Mouse (Mus musculus): Measurements from ENCODE around the gene Alkbh4. TPM values are rescaled to one million over a fixed set of nuclear protein-coding genes. Genes with fewer than 3 reads are reported as not detected.

Gene Alkbh4
- polyA plus RNA-seq, 1 experiment from 2014 or later = 9.5 TPM

GRCm38 (mm10) chr5:136183766-136184165, 47.8 kb downstream of the Alkbh4 start:
- H3K36me3 ChIP-seq (ENCODE audit: control insufficient read depth, insufficient read depth, low read length) = peaks cover 90% of the 10 kb centered on the region

DNA sequence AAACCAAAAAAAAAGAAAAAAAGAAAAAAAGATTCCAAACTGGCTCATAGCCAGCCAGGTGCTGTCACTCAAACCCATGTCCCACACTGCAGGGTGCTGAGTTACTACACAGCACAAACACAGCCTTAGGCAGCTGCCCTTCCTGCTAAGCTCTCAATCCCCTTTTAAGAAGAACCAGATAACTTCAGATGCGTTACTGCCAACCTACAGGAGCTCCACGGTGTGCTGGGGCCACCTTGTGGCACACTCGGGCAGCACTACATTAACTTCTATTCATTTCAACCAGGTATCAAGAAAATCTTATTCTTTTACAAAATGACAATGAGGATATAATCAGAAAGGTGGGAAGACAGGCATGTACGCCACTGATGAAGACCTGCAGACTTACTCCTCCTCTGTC, 50.8 kb downstream of the Alkbh4 start:
- ATAC-seq (ENCODE audit: insufficient number of reproducible peaks, insufficient read depth, low FRiP score, low read depth) = no peak
- 44% methylated on average over 4 of the region's 4 CpGs for WGBS
- Histone ChIP-seq H3K4me3 (ENCODE audit: control insufficient read depth in 1 of 2, insufficient read depth in 1 of 2, low read depth in 1 of 2, low read length in 2 of 2) (no peak overlapping the region), H3K36me3 (ENCODE audit: control insufficient read depth, insufficient read depth, low read length) (peaks cover 89% of the 10 kb centered on the region), H3K27ac (replicated peaks in 1 of 2; ENCODE audit: control insufficient read depth in 1 of 2, insufficient read depth in 1 of 2, low read depth in 2 of 2, low read length in 2 of 2) (no peak overlapping the region), H3K27me3 (ENCODE audit: control insufficient read depth, insufficient read depth, low read length) (no peaks in the 10 kb centered on the region), H3K9ac (ENCODE audit: low read length) (no peak overlapping the region), H3K4me1 (ENCODE audit: control insufficient read depth in 2 of 2, insufficient read depth in 2 of 2, low read length in 2 of 2) (no peaks in the 10 kb centered on the region), H3K4me2 (ENCODE audit: low read length) (no peak overlapping the region), H3K9me3 (ENCODE audit: control insufficient read depth, low read length) (no peaks in the 10 kb centered on the region)

More at GRCm38 (mm10) chr5:136183766-136184165, 47.8 kb downstream of the Alkbh4 start:
- Histone ChIP-seq H3K4me2 (ENCODE audit: low read length) (no peak overlapping the region), H3K27ac (replicated peaks in 1 of 2; ENCODE audit: control insufficient read depth in 1 of 2, insufficient read depth in 1 of 2, low read depth in 2 of 2, low read length in 2 of 2) (no peak overlapping the region), H3K9ac (ENCODE audit: low read length) (no peak overlapping the region), H3K9me3 (ENCODE audit: control insufficient read depth, low read length) (no peaks in the 10 kb centered on the region), H3K27me3 (ENCODE audit: control insufficient read depth, insufficient read depth, low read length) (no peaks in the 10 kb centered on the region), H3K4me1 (ENCODE audit: control insufficient read depth in 2 of 2, insufficient read depth in 2 of 2, low read length in 2 of 2) (no peaks in the 10 kb centered on the region), H3K4me3 (ENCODE audit: control insufficient read depth in 1 of 2, insufficient read depth in 1 of 2, low read depth in 1 of 2, low read length in 2 of 2) (no peak overlapping the region)
- 94% methylated on average over 7 of the region's 7 CpGs for WGBS
- no peak for ATAC-seq (ENCODE audit: insufficient number of reproducible peaks, insufficient read depth, low FRiP score, low read depth)

Small RNA genes lying within 50 kb of the gene (microRNA-seq; reads per million reads assigned to microRNA genes)
- not detected for gene Mir7035

Other genes with a start within 250 kb of the Alkbh4 start
- gene Hspb1, start 248.2 kb upstream of the Alkbh4 start, polyA plus RNA-seq (2014; fragmentation: Nextera tagmentation; extraction: Ambion mirVana) = 911 and 1,014 TPM in 2 replicates
- gene Ywhag, start 201.5 kb upstream of the Alkbh4 start, polyA plus RNA-seq (2014; fragmentation: Nextera tagmentation; extraction: Ambion mirVana) = 72.5 and 84.8 TPM in 2 replicates
- 0.39 and 0.68 TPM in 2 replicates for gene Ssc4d, start 161.6 kb upstream of the Alkbh4 start, polyA plus RNA-seq (2014; fragmentation: Nextera tagmentation; extraction: Ambion mirVana)
- gene Zp3, start 156.0 kb upstream of the Alkbh4 start, polyA plus RNA-seq (2014; fragmentation: Nextera tagmentation; extraction: Ambion mirVana) = not detected in 2 replicates
- gene Dtx2, start 141.3 kb upstream of the Alkbh4 start, polyA plus RNA-seq (2014; fragmentation: Nextera tagmentation; extraction: Ambion mirVana) = 16.8 and 17.4 TPM in 2 replicates
- gene Upk3b, start 97.7 kb upstream of the Alkbh4 start, polyA plus RNA-seq (2014; fragmentation: Nextera tagmentation; extraction: Ambion mirVana) = 22.5 and 35.4 TPM in 2 replicates
- 0.46 TPM in 1 of 2 replicates, not detected in the other for gene Upk3bl, start 81.7 kb upstream of the Alkbh4 start, polyA plus RNA-seq (2014; fragmentation: Nextera tagmentation; extraction: Ambion mirVana)
- gene Rasa4, start 52.2 kb upstream of the Alkbh4 start, polyA plus RNA-seq (2014; fragmentation: Nextera tagmentation; extraction: Ambion mirVana) = 1.3 and 1.8 TPM in 2 replicates
- 166 and 178 TPM in 2 replicates for gene Polr2j, start 19.5 kb upstream of the Alkbh4 start, polyA plus RNA-seq (2014; fragmentation: Nextera tagmentation; extraction: Ambion mirVana)
- gene Lrwd1, start 72 bp upstream of the Alkbh4 start, polyA plus RNA-seq (2014; fragmentation: Nextera tagmentation; extraction: Ambion mirVana) = 13.8 and 16.9 TPM in 2 replicates
- 1.3 TPM in 2 replicates for gene Orai2, start 34.6 kb downstream of the Alkbh4 start, polyA plus RNA-seq (2014; fragmentation: Nextera tagmentation; extraction: Ambion mirVana)
- 33.8 and 35.6 TPM in 2 replicates for gene Prkrip1, start 62.8 kb downstream of the Alkbh4 start, polyA plus RNA-seq (2014; fragmentation: Nextera tagmentation; extraction: Ambion mirVana)
- 0.95 and 2.1 TPM in 2 replicates for gene Sh2b2, start 110.4 kb downstream of the Alkbh4 start, polyA plus RNA-seq (2014; fragmentation: Nextera tagmentation; extraction: Ambion mirVana)